Mouse (Mus musculus): Measurements from ENCODE around the gene Olfr1385.
"Not testable (repeated sequence)": the region's sequence is repeated elsewhere in the genome, so short reads cannot be mapped to it uniquely, and the experiment has no call there.

Olfr1385 gene

GRCm38 (mm10) chr11:49488770-49489169 lies at the start of gene Olfr1385:
Olfr1385 (plus strand) TSS chr11:49489070.
- DNase-seq (ENCODE audit: low spot score), result not testable (repeated sequence)

- no peak for DNase-seq (ENCODE audit: low spot score)
Observed at GRCm38 (mm10) chr11:49455043-49455442, 33.8 kb upstream of the Olfr1385 start, which contains the start of gene Olfr1387. Olfr1387 (plus strand) TSS chr11:49455343.

GRCm38 (mm10) chr11:49464746-49465145 lies 24.1 kb upstream of the Olfr1385 start, which contains the start of gene Olfr1386:
Olfr1386 (plus strand) TSS chr11:49465046.
- not testable (repeated sequence) for DNase-seq (ENCODE audit: low spot score)

GRCm38 (mm10) chr11:49485973-49486372 lies 2.9 kb upstream of the Olfr1385 start:
- no peak for DNase-seq (ENCODE audit: low spot score)

GRCm38 (mm10) chr11:49518086-49518485 lies 29.2 kb downstream of the Olfr1385 start:
- no peak for DNase-seq (ENCODE audit: low spot score)

GRCm38 (mm10) chr11:49519348-49519747 lies 30.5 kb downstream of the Olfr1385 start, which contains the start of gene Olfr1383:
Olfr1383 (plus strand) TSS chr11:49519648.
- DNase-seq (ENCODE audit: low spot score), result no peak

- no peak for DNase-seq (ENCODE audit: low spot score)
Observed at GRCm38 (mm10) chr11:49527947-49528346, 39.1 kb downstream of the Olfr1385 start, which contains the start of gene Olfr1382. Olfr1382 (plus strand) TSS chr11:49528247.

GRCm38 (mm10) chr11:49532761-49533160 lies 43.9 kb downstream of the Olfr1385 start:
- DNase-seq (ENCODE audit: low spot score), result no peak

- DNase-seq (ENCODE audit: low spot score), result not testable (repeated sequence)
Observed at GRCm38 (mm10) chr11:49536631-49537030, 47.8 kb downstream of the Olfr1385 start.

- not testable (repeated sequence) for DNase-seq (ENCODE audit: low spot score)
Observed at GRCm38 (mm10) chr11:49543149-49543548, 54.3 kb downstream of the Olfr1385 start, which contains the start of gene Olfr1381. Olfr1381 (plus strand) TSS chr11:49543449.
